Mouse (Mus musculus): ENCODE results near the gene Emb. TPM values are rescaled to one million over a fixed set of nuclear protein-coding genes. Genes with fewer than 3 reads are reported as not detected.
"Not testable (repeated sequence)": the region's sequence is repeated elsewhere in the genome, so short reads cannot be mapped to it uniquely, and the experiment has no call there.

Emb gene
- polyA plus RNA-seq (2016; fragmentation: Nextera tagmentation; extraction: Ambion mirVana) = 69.5 and 70.1 TPM in 2 replicates

- WGBS = 85% methylated on average over 6 of the region's 6 CpGs
- no peak within 1 kb of the TSS for H3K4me3 ChIP-seq
- no peaks in the 10 kb centered on the region for H3K36me3 ChIP-seq (replicated peaks)
- no peaks in the 10 kb centered on the region for H3K9me3 ChIP-seq
- DNase-seq (ENCODE audit: extremely low spot score, low spot score) = no peak
- no peaks in the 10 kb centered on the region for H3K27me3 ChIP-seq (ENCODE audit: poor library complexity, severe bottlenecking)
- no peaks in the 10 kb centered on the region for H3K4me1 ChIP-seq
- no peak within 1 kb of the TSS for H3K27ac ChIP-seq
These were observed at the start of gene Emb for GRCm38 (mm10) chr13:117208236-117208635. Gene Emb (plus strand): TSS chr13:117208536.

GRCm38 (mm10) chr13:117163906-117164305 is 44.4 kb upstream of the Emb start:
- Histone ChIP-seq H3K27me3 (ENCODE audit: poor library complexity, severe bottlenecking) (no peaks in the 10 kb centered on the region), H3K36me3 (replicated peaks) (no peaks in the 10 kb centered on the region), H3K4me1 (no peaks in the 10 kb centered on the region), H3K9me3 (no peaks in the 10 kb centered on the region), H3K4me3 (no peak overlapping the region), H3K27ac (no peak overlapping the region)
- DNase-seq (ENCODE audit: extremely low spot score, low spot score) = no peak
- 89% methylated on average over 5 of the region's 5 CpGs for WGBS

GRCm38 (mm10) chr13:117165071-117165470 is 43.3 kb upstream of the Emb start:
- Histone ChIP-seq H3K4me3 (no peak overlapping the region), H3K9me3 (no peaks in the 10 kb centered on the region), H3K36me3 (replicated peaks) (no peaks in the 10 kb centered on the region), H3K27ac (no peak overlapping the region), H3K4me1 (no peaks in the 10 kb centered on the region), H3K27me3 (ENCODE audit: poor library complexity, severe bottlenecking) (no peaks in the 10 kb centered on the region)
- no peak for DNase-seq (ENCODE audit: extremely low spot score, low spot score)
- WGBS = 96% methylated on average over 8 of the region's 8 CpGs

- H3K4me3 ChIP-seq = not testable (repeated sequence)
- WGBS = 67% methylated on average over 3 of the region's 3 CpGs
These were observed 27.4 kb upstream of the Emb start for GRCm38 (mm10) chr13:117180912-117181311.

GRCm38 (mm10) chr13:117183288-117183687 is 25.0 kb upstream of the Emb start:
- no peak for DNase-seq (ENCODE audit: extremely low spot score, low spot score)

More at GRCm38 (mm10) chr13:117180912-117181311, 27.4 kb upstream of the Emb start:
- H3K27ac ChIP-seq; H3K27me3 ChIP-seq (ENCODE audit: poor library complexity, severe bottlenecking); DNase-seq (ENCODE audit: extremely low spot score, low spot score); H3K9me3 ChIP-seq; H3K36me3 ChIP-seq (replicated peaks); H3K4me1 ChIP-seq: not testable (repeated sequence)

GRCm38 (mm10) chr13:117185329-117185728 is 23.0 kb upstream of the Emb start:
- no peaks in the 10 kb centered on the region for H3K27me3 ChIP-seq (ENCODE audit: poor library complexity, severe bottlenecking)
- WGBS = 81% methylated on average over 6 of the region's 6 CpGs
- DNase-seq (ENCODE audit: extremely low spot score, low spot score) = no peak

More at GRCm38 (mm10) chr13:117183288-117183687, 25.0 kb upstream of the Emb start:
- 88% methylated on average over 6 of the region's 6 CpGs for WGBS
- H3K36me3 ChIP-seq (replicated peaks) = no peaks in the 10 kb centered on the region
- no peaks in the 10 kb centered on the region for H3K27me3 ChIP-seq (ENCODE audit: poor library complexity, severe bottlenecking)
- no peak overlapping the region for H3K27ac ChIP-seq
- no peaks in the 10 kb centered on the region for H3K4me1 ChIP-seq
- no peaks in the 10 kb centered on the region for H3K9me3 ChIP-seq
- H3K4me3 ChIP-seq = no peak overlapping the region

GRCm38 (mm10) chr13:117192161-117192560 is 16.2 kb upstream of the Emb start:
- no peak for DNase-seq (ENCODE audit: extremely low spot score, low spot score)
- Histone ChIP-seq H3K4me1 (no peaks in the 10 kb centered on the region), H3K9me3 (no peaks in the 10 kb centered on the region), H3K36me3 (replicated peaks) (no peaks in the 10 kb centered on the region), H3K27ac (no peak overlapping the region), H3K27me3 (ENCODE audit: poor library complexity, severe bottlenecking) (no peaks in the 10 kb centered on the region), H3K4me3 (no peak overlapping the region)
- WGBS = 90% methylated on average over 5 of the region's 5 CpGs

More at GRCm38 (mm10) chr13:117185329-117185728, 23.0 kb upstream of the Emb start:
- no peak overlapping the region for H3K27ac ChIP-seq
- H3K4me3 ChIP-seq = no peak overlapping the region
- no peaks in the 10 kb centered on the region for H3K9me3 ChIP-seq
- H3K4me1 ChIP-seq = no peaks in the 10 kb centered on the region
- H3K36me3 ChIP-seq (replicated peaks) = no peaks in the 10 kb centered on the region

GRCm38 (mm10) chr13:117193422-117193983 is 14.8 kb upstream of the Emb start:
- Histone ChIP-seq H3K9me3 (no peaks in the 10 kb centered on the region), H3K27ac (no peak overlapping the region), H3K36me3 (replicated peaks) (no peaks in the 10 kb centered on the region), H3K4me3 (no peak overlapping the region), H3K4me1 (no peaks in the 10 kb centered on the region), H3K27me3 (ENCODE audit: poor library complexity, severe bottlenecking) (no peaks in the 10 kb centered on the region)
- no peak for DNase-seq (ENCODE audit: extremely low spot score, low spot score)
- WGBS = 83% methylated on average over 7 of the region's 7 CpGs

GRCm38 (mm10) chr13:117195569-117196495 is 12.5 kb upstream of the Emb start:
- no peaks in the 10 kb centered on the region for H3K9me3 ChIP-seq
- WGBS = 89% methylated on average over 13 of the region's 13 CpGs
- H3K27me3 ChIP-seq (ENCODE audit: poor library complexity, severe bottlenecking) = no peaks in the 10 kb centered on the region
- H3K27ac ChIP-seq = no peak overlapping the region
- no peak overlapping the region for H3K4me3 ChIP-seq
- no peaks in the 10 kb centered on the region for H3K36me3 ChIP-seq (replicated peaks)
- no peaks in the 10 kb centered on the region for H3K4me1 ChIP-seq
- DNase-seq (ENCODE audit: extremely low spot score, low spot score) = no peak

- no peaks in the 10 kb centered on the region for H3K9me3 ChIP-seq
- H3K4me3 ChIP-seq = no peak overlapping the region
- no peaks in the 10 kb centered on the region for H3K27me3 ChIP-seq (ENCODE audit: poor library complexity, severe bottlenecking)
- no peak overlapping the region for H3K27ac ChIP-seq
- H3K36me3 ChIP-seq (replicated peaks) = no peaks in the 10 kb centered on the region
- no peaks in the 10 kb centered on the region for H3K4me1 ChIP-seq
- 92% methylated on average over 2 of the region's 2 CpGs for WGBS
- DNase-seq (ENCODE audit: extremely low spot score, low spot score) = no peak
These were observed 10.7 kb upstream of the Emb start for GRCm38 (mm10) chr13:117197666-117198065.

- no peaks in the 10 kb centered on the region for H3K36me3 ChIP-seq (replicated peaks)
- no peaks in the 10 kb centered on the region for H3K4me1 ChIP-seq
- peak; percentile 76 for DNase-seq (ENCODE audit: extremely low spot score, low spot score)
- H3K4me3 ChIP-seq = no peak overlapping the region
- no peaks in the 10 kb centered on the region for H3K9me3 ChIP-seq
- no peak overlapping the region for H3K27ac ChIP-seq
- H3K27me3 ChIP-seq (ENCODE audit: poor library complexity, severe bottlenecking) = no peaks in the 10 kb centered on the region
- 89% methylated on average over 7 of the region's 7 CpGs for WGBS
These were observed 9.8 kb upstream of the Emb start for GRCm38 (mm10) chr13:117198402-117199083.

- H3K9me3 ChIP-seq = no peaks in the 10 kb centered on the region
- no peaks in the 10 kb centered on the region for H3K27me3 ChIP-seq (ENCODE audit: poor library complexity, severe bottlenecking)
- no peak overlapping the region for H3K4me3 ChIP-seq
- no peaks in the 10 kb centered on the region for H3K4me1 ChIP-seq
- H3K27ac ChIP-seq = no peak overlapping the region
- H3K36me3 ChIP-seq (replicated peaks) = no peaks in the 10 kb centered on the region
- DNase-seq (ENCODE audit: extremely low spot score, low spot score) = no peak
- 54% methylated on average over 22 of the region's 22 CpGs for WGBS
These were observed 5.4 kb upstream of the Emb start for GRCm38 (mm10) chr13:117202755-117203471.
